Mouse (Mus musculus) spleen, adult 2 months (tissue): ENCODE data around the gene Eef1a2.

Experiments
- CTCF ChIP-seq: fragments of 200-500 bp; IDR thresholded peaks from 2 replicates; pipeline ENCODE4 v1.5.1; 2011; ENCODE audit warnings: mild to moderate bottlenecking, inconsistent platforms; ENCODE audit not compliant: insufficient read depth, insufficient read length, insufficient replicate concordance; ENCODE audit errors: extremely low read depth
- POLR2A ChIP-seq: fragments of 200-500 bp; IDR thresholded peaks from 2 replicates; pipeline ENCODE4 v1.6.1; 2011; ENCODE audit warnings: low read depth, low read length, inconsistent platforms

- TF ChIP-seq CTCF: no peak
- no peak for TF ChIP-seq POLR2A
These were observed 43.0 kb downstream of the Eef1a2 start for GRCm38 (mm10) chr2:181113762-181114361.
